ENCODE assay signal across 20 mouse cellular contexts in the genomic region with DNA sequence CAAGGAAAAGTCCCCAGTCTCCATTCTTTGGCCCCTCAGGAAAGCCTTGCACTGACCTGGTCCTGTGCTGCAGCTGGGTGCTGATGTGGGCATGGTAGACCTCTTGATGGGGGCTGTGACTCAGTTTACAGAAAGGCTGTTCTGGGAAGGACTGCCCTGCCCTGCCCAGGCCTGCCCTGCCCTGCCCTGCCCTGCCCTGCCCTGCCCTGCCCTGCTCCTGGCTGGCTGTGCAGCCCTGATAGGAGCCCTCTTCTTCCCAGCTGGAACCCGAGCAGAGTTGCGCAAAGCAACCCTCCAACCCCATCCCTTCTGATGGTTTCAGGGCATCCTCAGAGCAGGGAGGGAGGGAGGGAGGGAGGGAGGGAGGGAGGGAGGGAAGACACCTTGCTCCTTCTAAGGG. TPM values are rescaled to one million over a fixed set of nuclear protein-coding genes. Genes with fewer than 3 reads are reported as not detected.
A peak's percentile ranks its signal among the peaks of the same experiment; 100 is the strongest.
DNase-seq lines count a peak whose midpoint lies in the region; ATAC-seq lines count a peak whose summit lies in the region.
"Had no signal": no experiment of that assay in that cellular context is flagged by ENCODE, and none has a peak within 500 bp of the region (broad histone marks: within the 10 kb centered on the region; RNA-seq: fewer than 3 reads in every experiment).

No protein-coding gene starts in this region.

- H3K4me2 ChIP-seq in heart, embryonic 11.5 days = no peak overlapping the region
- H3K4me2 ChIP-seq: hindbrain, embryonic 12.5 days; midbrain, embryonic 15.5 days; neural tube, embryonic 13.5 days had no signal

- WGBS in heart, embryonic 11.5 days (ENCODE audit: insufficient replicate concordance) = no CpG with 5 or more reads among the region's 2 CpGs

- DNase-seq in heart, postnatal 4 days = no peak
- DNase-seq in thymus, postnatal 14 days = peak; percentile 0
- no peak for DNase-seq in thymus, postnatal 25 days
- DNase-seq in left cerebral cortex, adult 8-10 months (ENCODE audit: low spot score in 2 of 2) = no peak
- DNase-seq in cerebellum, postnatal 14 days = no peak
- no peak for DNase-seq in testis, postnatal 10 days (ENCODE audit: low spot score)
- DNase-seq: adrenal gland, postnatal 25 days; cerebellum, adult 18-20 months; gastrocnemius, postnatal 10 days; kidney, adult 8-10 months; lung, postnatal 10 days had no signal

- no peaks in the 10 kb centered on the region for H3K27me3 ChIP-seq in heart, embryonic 11.5 days (ENCODE audit: control insufficient read depth, insufficient read depth, low read length)
- H3K27me3 ChIP-seq: hindbrain, embryonic 12.5 days; midbrain, embryonic 15.5 days; neural tube, embryonic 13.5 days had no signal

- H3K36me3 ChIP-seq in heart, embryonic 11.5 days (ENCODE audit: control insufficient read depth, insufficient read depth, low read length) = peaks cover 2% of the 10 kb centered on the region
- H3K36me3 ChIP-seq: midbrain, embryonic 15.5 days had no signal

- H3K27ac ChIP-seq in heart, embryonic 11.5 days (ENCODE audit: low read depth, low read length) = no peak overlapping the region
- H3K27ac ChIP-seq: hindbrain, embryonic 12.5 days; layer of hippocampus, adult 2 months; midbrain, embryonic 15.5 days; neural tube, embryonic 13.5 days had no signal

- peak; percentile 65 for ATAC-seq in heart, embryonic 11.5 days (replicated peaks; ENCODE audit: insufficient number of reproducible peaks, low FRiP score, low TSS enrichment)
- ATAC-seq in megakaryocyte-erythroid progenitor cell, adult 5-6 weeks (replicated peaks; ENCODE audit: low FRiP score, low TSS enrichment, poor library complexity, severe bottlenecking) = peak; percentile 45
- ATAC-seq: forebrain, embryonic 14.5 days; midbrain, embryonic 15.5 days had no signal

- no peaks in the 10 kb centered on the region for H3K4me1 ChIP-seq in heart, embryonic 11.5 days (ENCODE audit: control insufficient read depth, insufficient read depth, low read length)
- H3K4me1 ChIP-seq: hindbrain, embryonic 12.5 days; midbrain, embryonic 15.5 days; neural tube, embryonic 13.5 days had no signal

- no peaks in the 10 kb centered on the region for H3K9me3 ChIP-seq in heart, embryonic 11.5 days (replicated peaks; ENCODE audit: control insufficient read depth, low read length)
- H3K9me3 ChIP-seq: hindbrain, embryonic 12.5 days; midbrain, embryonic 15.5 days; neural tube, embryonic 13.5 days had no signal

- no peak overlapping the region for H3K9ac ChIP-seq in heart, embryonic 11.5 days (ENCODE audit: low read depth, low read length)
- H3K9ac ChIP-seq: hindbrain, embryonic 12.5 days; midbrain, embryonic 15.5 days; neural tube, embryonic 13.5 days had no signal

- H3K4me3 ChIP-seq in heart, embryonic 11.5 days (ENCODE audit: low read depth, low read length) = no peak overlapping the region
- H3K4me3 ChIP-seq: hindbrain, embryonic 12.5 days; layer of hippocampus, adult 2 months; midbrain, embryonic 15.5 days; neural tube, embryonic 13.5 days had no signal

RNA-seq across cellular contexts. Expression of a gene that starts 1.7 kb away (rescaled TPM):
- 0.67 and 0.89 TPM in 2 replicates for polyA plus RNA-seq in heart, embryonic 11.5 days (2014; fragmentation: Nextera tagmentation; extraction: Ambion mirVana)
- under 1 TPM; 0.17 to 0.38 TPM for total RNA-seq in heart, postnatal 4 days (2021)
- 3.8 and 5.5 TPM in 2 replicates for total RNA-seq in megakaryocyte-erythroid progenitor cell, adult 5-6 weeks (2014; fragmentation: Nextera tagmentation)
- 1.4 and 1.6 TPM in 2 replicates for total RNA-seq in megakaryocyte-erythroid progenitor cell, adult 5-6 weeks (2017)
- 1 to 10 TPM; 6.6 to 8.0 (median 7.3) TPM for total RNA-seq in left cerebral cortex, adult 8-10 months (2022)
- total RNA-seq: adrenal gland, postnatal 25 days had no signal
- polyA plus RNA-seq: heart, embryonic 14.5 days; neural tube, embryonic 13.5 days had no signal

RNA-seq across cellular contexts. Expression of a gene that starts 26.3 kb away (rescaled TPM):
- polyA plus RNA-seq in heart, embryonic 11.5 days (2014; fragmentation: Nextera tagmentation; extraction: Ambion mirVana) = 0.11 and 0.52 TPM in 2 replicates
- under 1 TPM in 1 of 2 experiments, not detected in 1; 0.41 TPM for total RNA-seq in heart, postnatal 4 days (2021)
- total RNA-seq in megakaryocyte-erythroid progenitor cell, adult 5-6 weeks (2014; fragmentation: Nextera tagmentation) = not detected in 2 replicates
- total RNA-seq in megakaryocyte-erythroid progenitor cell, adult 5-6 weeks (2017) = 0.38 TPM in 1 of 2 replicates, not detected in the other
- total RNA-seq in left cerebral cortex, adult 8-10 months (2022) = not detected
- total RNA-seq: ES-E14; gastrocnemius, postnatal 10 days; layer of hippocampus, adult 2 months had no signal
- polyA plus RNA-seq: forebrain, embryonic 14.5 days; heart, embryonic 14.5 days; hindbrain, embryonic 12.5 days; midbrain, embryonic 15.5 days had no signal

RNA-seq across cellular contexts. Expression of a gene that starts 56.5 kb away (rescaled TPM):
- 0.13 TPM in 1 of 2 replicates, not detected in the other for polyA plus RNA-seq in heart, embryonic 11.5 days (2014; fragmentation: Nextera tagmentation; extraction: Ambion mirVana)
- total RNA-seq in heart, postnatal 4 days (2021) = under 1 TPM in 1 of 2 experiments, not detected in 1; 0.12 TPM
- total RNA-seq in megakaryocyte-erythroid progenitor cell, adult 5-6 weeks (2014; fragmentation: Nextera tagmentation) = 1.2 TPM in 1 of 2 replicates, not detected in the other
- 1.5 and 2.0 TPM in 2 replicates for total RNA-seq in megakaryocyte-erythroid progenitor cell, adult 5-6 weeks (2017)
- not detected for total RNA-seq in left cerebral cortex, adult 8-10 months (2022)
- total RNA-seq: adrenal gland, postnatal 25 days; gastrocnemius, postnatal 10 days; layer of hippocampus, adult 2 months had no signal
- polyA plus RNA-seq: forebrain, embryonic 14.5 days; hindbrain, embryonic 12.5 days; midbrain, embryonic 15.5 days had no signal
